9 mouse cellular contexts compared by ENCODE assay signal in genomic region chr6:56832830-56833229, GRCm38 (mm10). TPM values are rescaled to one million over a fixed set of nuclear protein-coding genes. Genes with fewer than 3 reads are reported as not detected.
DNase-seq lines count a peak whose midpoint lies in the region; ATAC-seq lines count a peak whose summit lies in the region.
"Had no signal": no experiment of that assay in that cellular context is flagged by ENCODE, and none has a peak within 500 bp of the region (broad histone marks: within the 10 kb centered on the region; RNA-seq: fewer than 3 reads in every experiment).

No protein-coding gene starts in this region.

- peak overlapping the region; percentile 68 for H3K4me2 ChIP-seq in kidney, embryonic 16.5 days (replicated peaks; ENCODE audit: low read depth, low read length)
- H3K4me2 ChIP-seq in intestine, embryonic 15.5 days (replicated peaks) = peak overlapping the region; percentile 72
- H3K4me2 ChIP-seq in neural tube, embryonic 11.5 days (ENCODE audit: low read depth) = peak overlapping the region; percentile 71

- H3K9ac ChIP-seq in kidney, embryonic 16.5 days (replicated peaks; ENCODE audit: low read length) = peak overlapping the region; percentile 93
- H3K9ac ChIP-seq in intestine, embryonic 15.5 days = no peak overlapping the region
- no peak overlapping the region for H3K9ac ChIP-seq in neural tube, embryonic 11.5 days (ENCODE audit: low read length)

- no peaks in the 10 kb centered on the region for H3K9me3 ChIP-seq in kidney, embryonic 16.5 days (ENCODE audit: low read length)
- H3K9me3 ChIP-seq in embryonic facial prominence, embryonic 10.5 days = no peaks in the 10 kb centered on the region
- H3K9me3 ChIP-seq in intestine, embryonic 15.5 days = no peaks in the 10 kb centered on the region
- no peaks in the 10 kb centered on the region for H3K9me3 ChIP-seq in neural tube, embryonic 11.5 days (ENCODE audit: control insufficient read depth, low read length)

- H3K27ac ChIP-seq in kidney, embryonic 16.5 days (ENCODE audit: low read length) = no peak overlapping the region
- H3K27ac ChIP-seq in embryonic facial prominence, embryonic 10.5 days (replicated peaks) = peak overlapping the region; percentile 91; the same call in 1 of the 2 replicates
- H3K27ac ChIP-seq in intestine, embryonic 15.5 days = no peak overlapping the region
- no peak overlapping the region for H3K27ac ChIP-seq in neural tube, embryonic 11.5 days (ENCODE audit: low read depth, low read length)

- no peak for ATAC-seq in kidney, embryonic 16.5 days (ENCODE audit: low FRiP score, low TSS enrichment)
- no peak for ATAC-seq in intestine, embryonic 15.5 days
- no peak for ATAC-seq in neural tube, embryonic 11.5 days (ENCODE audit: insufficient read depth, low FRiP score, low TSS enrichment)
- ATAC-seq: activated CD4-positive, CD25-positive, alpha-beta regulatory T cell, adult 4 months had no signal

- no peak for DNase-seq in kidney, postnatal 14 days
- peak; percentile 13 for DNase-seq in embryonic facial prominence, embryonic 10.5 days (ENCODE audit: low spot score)
- DNase-seq in neural tube, embryonic 11.5 days (ENCODE audit: low spot score) = no peak
- DNase-seq in ovary, postnatal 14 days (ENCODE audit: low spot score) = no peak
- DNase-seq in thymus, adult 18-20 months = no peak
- no peak for DNase-seq in adrenal gland, adult 18-20 months (ENCODE audit: low spot score in 2 of 2)

- peaks cover 17% of the 10 kb centered on the region for H3K36me3 ChIP-seq in kidney, embryonic 16.5 days (ENCODE audit: insufficient read depth, low read length)
- peaks cover 31% of the 10 kb centered on the region for H3K36me3 ChIP-seq in embryonic facial prominence, embryonic 10.5 days (replicated peaks)
- H3K36me3 ChIP-seq in intestine, embryonic 15.5 days = 0 out of 2 replicates have a peak, but pooled peaks cover 9% of the 10 kb centered on the region
- no peaks in the 10 kb centered on the region; the same call in 1 of the 2 replicates for H3K36me3 ChIP-seq in neural tube, embryonic 11.5 days (ENCODE audit: control insufficient read depth, insufficient read depth, low read length)

- H3K4me3 ChIP-seq in kidney, embryonic 16.5 days (ENCODE audit: low read length) = peak overlapping the region; percentile 79
- H3K4me3 ChIP-seq in embryonic facial prominence, embryonic 10.5 days = peak overlapping the region; percentile 75
- H3K4me3 ChIP-seq in intestine, embryonic 15.5 days (replicated peaks) = peak overlapping the region; percentile 79
- H3K4me3 ChIP-seq in neural tube, embryonic 11.5 days (ENCODE audit: low read depth, low read length) = peak overlapping the region; percentile 58

- peaks cover 6% of the 10 kb centered on the region; the same call in 1 of the 2 replicates for H3K4me1 ChIP-seq in kidney, embryonic 16.5 days (ENCODE audit: insufficient read depth, low read length)
- H3K4me1 ChIP-seq in embryonic facial prominence, embryonic 10.5 days = peaks cover 14% of the 10 kb centered on the region
- H3K4me1 ChIP-seq in intestine, embryonic 15.5 days (replicated peaks) = no peaks in the 10 kb centered on the region
- H3K4me1 ChIP-seq in neural tube, embryonic 11.5 days (ENCODE audit: control insufficient read depth, insufficient read depth, low read length) = no peaks in the 10 kb centered on the region

- H3K27me3 ChIP-seq in kidney, embryonic 16.5 days (ENCODE audit: insufficient read depth, low read length) = no peaks in the 10 kb centered on the region
- no peaks in the 10 kb centered on the region for H3K27me3 ChIP-seq in embryonic facial prominence, embryonic 10.5 days (replicated peaks; ENCODE audit: low read depth, poor library complexity, severe bottlenecking)
- no peaks in the 10 kb centered on the region for H3K27me3 ChIP-seq in intestine, embryonic 15.5 days (replicated peaks)
- no peaks in the 10 kb centered on the region for H3K27me3 ChIP-seq in neural tube, embryonic 11.5 days (ENCODE audit: control insufficient read depth, insufficient read depth, low read length)

RNA-seq across cellular contexts. Expression of gene Fkbp9, which starts 1.0 kb away (rescaled TPM):
- polyA plus RNA-seq in kidney, embryonic 16.5 days (2015; fragmentation: Nextera tagmentation; extraction: Ambion mirVana) = 132 and 145 TPM in 2 replicates
- 72.8 and 73.9 TPM in 2 replicates for polyA plus RNA-seq in embryonic facial prominence, embryonic 10.5 days (2016; fragmentation: Nextera tagmentation; extraction: Ambion mirVana)
- polyA plus RNA-seq in intestine, embryonic 15.5 days (2015; fragmentation: Nextera tagmentation; extraction: Ambion mirVana) = 106 and 109 TPM in 2 replicates
- polyA plus RNA-seq in neural tube, embryonic 11.5 days (2014; fragmentation: Nextera tagmentation; extraction: Ambion mirVana) = 61.0 and 61.7 TPM in 2 replicates
- total RNA-seq in adrenal gland, adult 18-20 months (2021) = 10 to 100 TPM; 69.1 to 80.0 TPM
- polyA plus RNA-seq: activated CD4-positive, CD25-positive, alpha-beta regulatory T cell, adult 4 months had no signal

RNA-seq across cellular contexts. Expression of gene Kbtbd2, which starts 35.2 kb away (rescaled TPM):
- 24.8 and 31.4 TPM in 2 replicates for polyA plus RNA-seq in kidney, embryonic 16.5 days (2015; fragmentation: Nextera tagmentation; extraction: Ambion mirVana)
- 39.4 and 39.6 TPM in 2 replicates for polyA plus RNA-seq in embryonic facial prominence, embryonic 10.5 days (2016; fragmentation: Nextera tagmentation; extraction: Ambion mirVana)
- 20.9 and 23.5 TPM in 2 replicates for polyA plus RNA-seq in intestine, embryonic 15.5 days (2015; fragmentation: Nextera tagmentation; extraction: Ambion mirVana)
- 31.2 and 33.9 TPM in 2 replicates for polyA plus RNA-seq in neural tube, embryonic 11.5 days (2014; fragmentation: Nextera tagmentation; extraction: Ambion mirVana)
- 10 to 100 TPM; 29.1 to 33.0 TPM for total RNA-seq in adrenal gland, adult 18-20 months (2021)
